Mouse (Mus musculus) gastrocnemius, postnatal 10 days (tissue): ENCODE data around the gene Rbm20. TPM values are rescaled to one million over a fixed set of nuclear protein-coding genes. Genes with fewer than 3 reads are reported as not detected.

Source experiments
- DNase-seq: peaks from one replicate; pipeline ENCODE4 v3.0.0; 2021; ENCODE audit warnings: mixed read lengths
- total RNA-seq, 2 experiments: library from RNA; stranded (reverse); gene quantifications; 2 replicates each; pipeline ENCODE4 v1.2.3; 2021

Rbm20 gene
- total RNA-seq, 2 experiments from 2014 or later, result 74.3 to 77.4 TPM

- DNase-seq, result peak; percentile 53
Measured at GRCm38 (mm10) chr19:53851352-53851751, 174.2 kb downstream of the Rbm20 start.

- DNase-seq, result no peak
Measured at GRCm38 (mm10) chr19:53851826-53852698, 175.0 kb downstream of the Rbm20 start.

- no peak for DNase-seq
Measured at GRCm38 (mm10) chr19:53852699-53853451, 175.8 kb downstream of the Rbm20 start.

- DNase-seq, result no peak
Measured at GRCm38 (mm10) chr19:53854978-53855377, 177.9 kb downstream of the Rbm20 start.

- DNase-seq, result no peak
Measured at GRCm38 (mm10) chr19:53855781-53856180, 178.7 kb downstream of the Rbm20 start.

GRCm38 (mm10) chr19:53856794-53857193 is 179.7 kb downstream of the Rbm20 start:
- peak; percentile 33 for DNase-seq

- DNase-seq, result no peak
Measured at GRCm38 (mm10) chr19:53857962-53858361, 180.9 kb downstream of the Rbm20 start.

GRCm38 (mm10) chr19:53859149-53859548 is 182.0 kb downstream of the Rbm20 start:
- DNase-seq, result no peak

- DNase-seq, result no peak
Measured at GRCm38 (mm10) chr19:53859593-53859992, 182.5 kb downstream of the Rbm20 start.

- DNase-seq, result no peak
Measured at GRCm38 (mm10) chr19:53861346-53861745, 184.2 kb downstream of the Rbm20 start.

GRCm38 (mm10) chr19:53862573-53863246 is 185.6 kb downstream of the Rbm20 start:
- DNase-seq, result no peak

GRCm38 (mm10) chr19:53867238-53867637 is 190.1 kb downstream of the Rbm20 start:
- DNase-seq, result no peak

GRCm38 (mm10) chr19:53868125-53868524 is 191.0 kb downstream of the Rbm20 start:
- no peak for DNase-seq

- DNase-seq, result no peak
Measured at GRCm38 (mm10) chr19:53868796-53869195, 191.7 kb downstream of the Rbm20 start.

GRCm38 (mm10) chr19:53869427-53870385 is 192.6 kb downstream of the Rbm20 start:
- DNase-seq, result no peak

GRCm38 (mm10) chr19:53870568-53870967 is 193.5 kb downstream of the Rbm20 start:
- no peak for DNase-seq

- DNase-seq, result no peak
Measured at GRCm38 (mm10) chr19:53871502-53871901, 194.4 kb downstream of the Rbm20 start.

GRCm38 (mm10) chr19:53872994-53873713 is 196.0 kb downstream of the Rbm20 start:
- DNase-seq, result no peak

GRCm38 (mm10) chr19:53875246-53875645 is 198.1 kb downstream of the Rbm20 start:
- DNase-seq, result no peak

GRCm38 (mm10) chr19:53877779-53878178 is 200.7 kb downstream of the Rbm20 start:
- no peak for DNase-seq

GRCm38 (mm10) chr19:53880460-53880859 is 203.4 kb downstream of the Rbm20 start:
- DNase-seq, result no peak
